Mouse (Mus musculus) 3134 (cell line): ENCODE measurements around the gene Mmp23.
"Not testable (repeated sequence)": the region's sequence is repeated elsewhere in the genome, so short reads cannot be mapped to it uniquely, and the experiment has no call there.

Experiments
- DNase-seq: peaks from one replicate; pipeline ENCODE4 v3.0.0-alpha.2; 2011; ENCODE audit warnings: low spot score; ENCODE audit not compliant: insufficient read length; ENCODE audit errors: extremely low read depth

The Mmp23 gene

GRCm38 (mm10) chr4:155653086-155653450 is at the start of gene Mmp23:
Mmp23 (minus strand) TSS chr4:155653384.
- DNase-seq: no peak

- no peak for DNase-seq
Measured at GRCm38 (mm10) chr4:155700425-155700824, 47.2 kb upstream of the Mmp23 start.

GRCm38 (mm10) chr4:155696261-155697255 is 43.4 kb upstream of the Mmp23 start:
- DNase-seq: no peak

GRCm38 (mm10) chr4:155695531-155696062 is 42.4 kb upstream of the Mmp23 start:
- DNase-seq: no peak

GRCm38 (mm10) chr4:155694482-155695401 is 41.6 kb upstream of the Mmp23 start:
- DNase-seq: no peak

GRCm38 (mm10) chr4:155694111-155694481 is 40.9 kb upstream of the Mmp23 start, which contains the start of gene Fndc10:
Fndc10 (plus strand) TSS chr4:155694342.
- DNase-seq: no peak

GRCm38 (mm10) chr4:155692421-155692820 is 39.2 kb upstream of the Mmp23 start:
- DNase-seq: no peak

- no peak for DNase-seq
Measured at GRCm38 (mm10) chr4:155690571-155691375, 37.6 kb upstream of the Mmp23 start.

GRCm38 (mm10) chr4:155687764-155688163 is 34.6 kb upstream of the Mmp23 start:
- not testable (repeated sequence) for DNase-seq

- not testable (repeated sequence) for DNase-seq
Measured at GRCm38 (mm10) chr4:155683670-155684277, 30.6 kb upstream of the Mmp23 start.

GRCm38 (mm10) chr4:155675991-155676390 is 22.8 kb upstream of the Mmp23 start:
- no peak for DNase-seq

GRCm38 (mm10) chr4:155672082-155672481 is 18.9 kb upstream of the Mmp23 start:
- DNase-seq: no peak

GRCm38 (mm10) chr4:155670236-155670635 is 17.1 kb upstream of the Mmp23 start:
- DNase-seq: not testable (repeated sequence)

GRCm38 (mm10) chr4:155669598-155670075 is 16.5 kb upstream of the Mmp23 start:
- DNase-seq: no peak

- peak; percentile 91 for DNase-seq
Measured at GRCm38 (mm10) chr4:155668689-155669597, 15.8 kb upstream of the Mmp23 start, which contains the start of gene Mib2. Mib2 (minus strand) TSS chr4:155669198.

- no peak for DNase-seq
Measured at GRCm38 (mm10) chr4:155666903-155667302, 13.7 kb upstream of the Mmp23 start.

GRCm38 (mm10) chr4:155660641-155661040 is 7.5 kb upstream of the Mmp23 start:
- DNase-seq: no peak

GRCm38 (mm10) chr4:155658961-155659360 is 5.8 kb upstream of the Mmp23 start:
- no peak for DNase-seq
